In genomic region chr3:95261975-95262374, GRCm38 (mm10) we compare ENCODE assay signal across 30 mouse cellular contexts. TPM values are rescaled to one million over a fixed set of nuclear protein-coding genes. Genes with fewer than 3 reads are reported as not detected.
"Had no signal": no experiment of that assay in that cellular context is flagged by ENCODE, and none has a peak within 500 bp of the region (broad histone marks: within the 10 kb centered on the region; RNA-seq: fewer than 3 reads in every experiment).

No protein-coding gene starts in this region.

- H3K4me3 ChIP-seq: heart, adult 2 months; heart, embryonic 10.5 days; heart, embryonic 12.5 days; hindbrain, embryonic 10.5 days; hindbrain, embryonic 12.5 days; intestine, embryonic 15.5 days; kidney, embryonic 15.5 days; limb, embryonic 13.5 days; limb, embryonic 15.5 days; liver, embryonic 12.5 days had no signal

- H3K4me1 ChIP-seq: hindbrain, embryonic 12.5 days; intestine, embryonic 15.5 days; limb, embryonic 13.5 days; limb, embryonic 15.5 days had no signal

- H3K27ac ChIP-seq: heart, adult 2 months; heart, embryonic 10.5 days; hindbrain, embryonic 10.5 days; hindbrain, embryonic 12.5 days; hindbrain, embryonic 14.5 days; intestine, embryonic 15.5 days; kidney, embryonic 15.5 days; kidney, postnatal 0 days; limb, embryonic 13.5 days; limb, embryonic 15.5 days; liver, embryonic 12.5 days; liver, embryonic 14.5 days had no signal

- DNase-seq: gastrocnemius, postnatal 14 days; gastrocnemius, postnatal 36 days; heart, adult 11 months; heart, adult 2 months; heart, postnatal 10 days; heart, postnatal 4 days; kidney, adult 11 months; kidney, adult 2 months; kidney, adult 9 months; kidney, postnatal 14 days; kidney, postnatal 36 days; layer of hippocampus, adult 9-11 months; layer of hippocampus, postnatal 36 days; left cerebral cortex, postnatal 4 days had no signal

RNA-seq across cellular contexts. Expression of gene Bnipl, which starts 11.0 kb away (rescaled TPM):
- polyA plus RNA-seq: heart, embryonic 12.5 days; heart, embryonic 14.5 days; hindbrain, embryonic 14.5 days; hindbrain, embryonic 16.5 days; liver, embryonic 12.5 days; liver, embryonic 16.5 days had no signal

RNA-seq across cellular contexts. Expression of gene Gm128, which starts 20.6 kb away (rescaled TPM):
- polyA plus RNA-seq: liver, adult 2 months had no signal
